In the genomic region with DNA sequence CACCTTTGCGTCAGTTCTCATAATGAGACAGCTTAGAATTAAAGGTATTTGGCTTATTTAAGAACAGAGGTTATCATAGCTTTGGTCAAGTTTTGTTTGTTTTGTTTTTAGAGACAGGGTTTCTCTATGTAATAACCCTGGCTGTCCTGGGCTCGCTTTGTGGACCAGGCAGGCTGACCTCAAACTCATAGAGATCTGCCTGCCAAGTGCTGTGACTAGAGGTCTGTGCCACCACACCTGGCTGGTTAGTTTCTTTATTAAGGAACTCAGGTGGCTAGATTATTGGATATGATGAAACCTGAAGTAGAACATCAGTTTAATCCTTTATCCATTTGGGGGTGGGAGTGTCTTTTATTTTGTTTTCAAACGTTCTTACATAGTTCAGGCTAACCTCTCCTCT, we compare ENCODE assay signal across 36 mouse cellular contexts. TPM values are rescaled to one million over a fixed set of nuclear protein-coding genes. Genes with fewer than 3 reads are reported as not detected.
"Had no signal": no experiment of that assay in that cellular context is flagged by ENCODE, and none has a peak within 500 bp of the region (broad histone marks: within the 10 kb centered on the region; RNA-seq: fewer than 3 reads in every experiment).

No protein-coding gene starts in this region.

- H3K4me3 ChIP-seq: gastrocnemius, adult 2 months; heart, adult 2 months; heart, embryonic 13.5 days; heart, embryonic 15.5 days; hindbrain, embryonic 10.5 days; hindbrain, embryonic 12.5 days; intestine, embryonic 15.5 days; layer of hippocampus, adult 2 months; left cerebral cortex, adult 2 months; limb, embryonic 10.5 days; limb, embryonic 12.5 days had no signal

- H3K4me1 ChIP-seq: heart, embryonic 13.5 days; heart, embryonic 15.5 days; hindbrain, embryonic 10.5 days; hindbrain, embryonic 12.5 days; intestine, embryonic 15.5 days; limb, embryonic 10.5 days; limb, embryonic 12.5 days had no signal

- H3K9me3 ChIP-seq: heart, embryonic 13.5 days; heart, embryonic 15.5 days; hindbrain, embryonic 10.5 days; hindbrain, embryonic 12.5 days; intestine, embryonic 15.5 days; limb, embryonic 10.5 days; limb, embryonic 12.5 days had no signal

- DNase-seq: gastrocnemius, adult 2 months; gastrocnemius, postnatal 10 days; gastrocnemius, postnatal 25 days; heart, adult 2 months; heart, postnatal 14 days; heart, postnatal 4 days; kidney, adult 18-20 months; kidney, adult 8-10 months; kidney, postnatal 10 days; kidney, postnatal 25 days; kidney, postnatal 4 days had no signal

- H3K27me3 ChIP-seq: heart, embryonic 13.5 days; heart, embryonic 15.5 days; hindbrain, embryonic 12.5 days; intestine, embryonic 15.5 days; limb, embryonic 12.5 days had no signal

- H3K9ac ChIP-seq: heart, embryonic 13.5 days; heart, embryonic 15.5 days; hindbrain, embryonic 12.5 days; hindbrain, embryonic 14.5 days; intestine, embryonic 15.5 days; limb, embryonic 12.5 days; liver, embryonic 14.5 days had no signal

- ATAC-seq: hindbrain, embryonic 16.5 days; inflammation-experienced regulatory T-cells, adult 6 months; intestine, embryonic 15.5 days; intestine, postnatal 0 days had no signal

- H3K4me2 ChIP-seq: heart, embryonic 11.5 days; heart, embryonic 13.5 days; heart, embryonic 15.5 days; hindbrain, embryonic 12.5 days; hindbrain, embryonic 14.5 days; intestine, embryonic 15.5 days; limb, embryonic 12.5 days had no signal

- H3K27ac ChIP-seq: gastrocnemius, adult 2 months; heart, adult 2 months; heart, embryonic 13.5 days; heart, embryonic 15.5 days; hindbrain, embryonic 10.5 days; hindbrain, embryonic 12.5 days; hindbrain, embryonic 14.5 days; intestine, embryonic 15.5 days; layer of hippocampus, adult 2 months; left cerebral cortex, adult 2 months; limb, embryonic 10.5 days; limb, embryonic 12.5 days; liver, embryonic 14.5 days had no signal

RNA-seq across cellular contexts. Expression of a gene that starts 10.5 kb away (rescaled TPM):
- total RNA-seq: gastrocnemius, adult 2 months; gastrocnemius, postnatal 25 days; gastrocnemius, postnatal 4 days; granulocyte monocyte progenitor cell, adult 5-6 weeks; heart, adult 2 months; heart, postnatal 14 days; heart, postnatal 4 days; layer of hippocampus, adult 2 months; layer of hippocampus, postnatal 10 days; layer of hippocampus, postnatal 25 days; left cerebral cortex, adult 2 months; left cerebral cortex, postnatal 14 days; left cerebral cortex, postnatal 36 days had no signal
- polyA plus RNA-seq: frontal cortex, adult 2 months; heart, embryonic 11.5 days; heart, embryonic 15.5 days; heart, postnatal 0 days; hindbrain, embryonic 10.5 days; hindbrain, embryonic 12.5 days; hindbrain, embryonic 14.5 days; hindbrain, embryonic 16.5 days; inflammation-experienced regulatory T-cells, adult 6 months; intestine, embryonic 15.5 days; intestine, postnatal 0 days; kidney, embryonic 14.5 days; kidney, embryonic 16.5 days; limb, embryonic 10.5 days; limb, embryonic 12.5 days had no signal
